ENCODE assay signal across 24 mouse cellular contexts in the genomic region with DNA sequence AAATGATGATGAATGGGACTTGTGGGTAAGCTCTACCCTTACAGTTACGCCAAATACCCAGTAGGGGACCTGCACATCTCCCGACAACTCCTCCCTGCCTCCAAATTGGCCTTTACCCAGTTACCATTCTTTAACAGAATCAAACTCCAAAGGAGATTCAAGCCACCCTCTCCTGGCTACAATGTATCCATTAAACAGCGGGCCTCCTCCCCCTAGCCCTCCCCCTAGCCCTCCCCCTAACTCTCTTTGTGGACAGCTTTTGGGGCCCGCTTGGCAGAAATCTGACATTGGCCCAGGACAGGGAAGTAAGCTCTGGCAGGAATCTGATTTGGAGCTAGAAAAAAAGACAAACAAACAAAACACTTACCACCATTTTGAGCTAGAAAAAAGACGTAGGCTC. TPM values are rescaled to one million over a fixed set of nuclear protein-coding genes. Genes with fewer than 3 reads are reported as not detected.
DNase-seq lines count a peak whose midpoint lies in the region; ATAC-seq and TF ChIP-seq lines count a peak whose summit lies in the region.
"Had no signal": no experiment of that assay in that cellular context is flagged by ENCODE, and none has a peak within 500 bp of the region (broad histone marks: within the 10 kb centered on the region; RNA-seq: fewer than 3 reads in every experiment).

No protein-coding gene starts in this region.

- H3K4me1 ChIP-seq in hindbrain, embryonic 10.5 days (replicated peaks) = peaks cover 33% of the 10 kb centered on the region
- peaks cover 12% of the 10 kb centered on the region for H3K4me1 ChIP-seq in hindbrain, embryonic 12.5 days
- H3K4me1 ChIP-seq in midbrain, embryonic 14.5 days (ENCODE audit: control insufficient read depth, insufficient read depth, low read length) = 0 out of 2 replicates have a peak, but pooled peaks cover 5% of the 10 kb centered on the region
- H3K4me1 ChIP-seq in midbrain, embryonic 11.5 days (ENCODE audit: control insufficient read depth, insufficient read depth, low read length) = peaks cover 14% of the 10 kb centered on the region
- H3K4me1 ChIP-seq in cortical plate, adult 2 months (ENCODE audit: control insufficient read depth, insufficient read depth, low read length) = no peaks in the 10 kb centered on the region; the same call in 1 of the 2 replicates
- H3K4me1 ChIP-seq in midbrain, postnatal 0 days (ENCODE audit: insufficient read depth, low read length) = no peaks in the 10 kb centered on the region

- H3K4me2 ChIP-seq in hindbrain, embryonic 12.5 days (replicated peaks) = no peak overlapping the region
- H3K4me2 ChIP-seq in midbrain, embryonic 14.5 days (ENCODE audit: low read length) = no peak overlapping the region
- H3K4me2 ChIP-seq in midbrain, embryonic 11.5 days = no peak overlapping the region
- no peak overlapping the region for H3K4me2 ChIP-seq in midbrain, postnatal 0 days (ENCODE audit: low read depth, low read length, poor library complexity, severe bottlenecking)
- H3K4me2 ChIP-seq: embryonic facial prominence, embryonic 12.5 days; kidney, embryonic 15.5 days; limb, embryonic 15.5 days; neural tube, embryonic 13.5 days had no signal

- TF ChIP-seq CTCF in cortical plate, adult 2 months (IDR thresholded peaks at IDR 0.05; ENCODE audit: extremely low read depth, insufficient read depth, low read length) = no peak
- TF ChIP-seq CTCF in midbrain, postnatal 0 days (IDR thresholded peaks at IDR 0.05) = 0 out of 2 replicates have a peak, but pooled peaks have one; percentile 12

- no peak overlapping the region for H3K4me3 ChIP-seq in hindbrain, embryonic 10.5 days
- H3K4me3 ChIP-seq in hindbrain, embryonic 12.5 days = no peak overlapping the region
- H3K4me3 ChIP-seq in midbrain, embryonic 14.5 days (replicated peaks; ENCODE audit: low read depth, low read length) = no peak overlapping the region
- no peak overlapping the region for H3K4me3 ChIP-seq in midbrain, embryonic 11.5 days (ENCODE audit: low read depth, low read length)
- no peak overlapping the region for H3K4me3 ChIP-seq in cortical plate, adult 2 months (ENCODE audit: insufficient read depth, low read length)
- H3K4me3 ChIP-seq in midbrain, postnatal 0 days (ENCODE audit: low read depth, low read length) = no peak overlapping the region
- H3K4me3 ChIP-seq: embryonic facial prominence, embryonic 12.5 days; erythroblast, embryonic 14.5 days; kidney, embryonic 15.5 days; limb, embryonic 15.5 days; neural tube, embryonic 13.5 days had no signal

- no peak for TF ChIP-seq POLR2A in cortical plate, adult 2 months (IDR thresholded peaks at IDR 0.05; ENCODE audit: extremely low read depth, insufficient read depth, low read length)

- ATAC-seq in hindbrain, embryonic 12.5 days (ENCODE audit: low FRiP score) = no peak
- no peak for ATAC-seq in midbrain, embryonic 14.5 days (ENCODE audit: low FRiP score, low TSS enrichment)
- no peak for ATAC-seq in midbrain, embryonic 11.5 days (ENCODE audit: low FRiP score)
- ATAC-seq in midbrain, postnatal 0 days (ENCODE audit: low FRiP score) = no peak
- ATAC-seq: intestine, postnatal 0 days; liver, postnatal 0 days had no signal

- H3K27ac ChIP-seq in hindbrain, embryonic 10.5 days = peak overlapping the region; percentile 89
- H3K27ac ChIP-seq in hindbrain, embryonic 12.5 days = no peak overlapping the region
- no peak overlapping the region for H3K27ac ChIP-seq in midbrain, embryonic 14.5 days (replicated peaks; ENCODE audit: low read depth, low read length)
- H3K27ac ChIP-seq in midbrain, embryonic 11.5 days (ENCODE audit: low read depth, low read length) = no peak overlapping the region
- H3K27ac ChIP-seq in cortical plate, adult 2 months (ENCODE audit: insufficient read depth, low read length) = 0 out of 2 replicates have a peak overlapping the region, but pooled peaks have one; percentile 4
- 0 out of 2 replicates have a peak overlapping the region, but pooled peaks have one; percentile 18 for H3K27ac ChIP-seq in midbrain, postnatal 0 days (ENCODE audit: low read depth, low read length)
- H3K27ac ChIP-seq: embryonic facial prominence, embryonic 12.5 days; kidney, embryonic 15.5 days; limb, embryonic 15.5 days had no signal

- no peaks in the 10 kb centered on the region for H3K36me3 ChIP-seq in hindbrain, embryonic 10.5 days
- no peaks in the 10 kb centered on the region for H3K36me3 ChIP-seq in hindbrain, embryonic 12.5 days
- H3K36me3 ChIP-seq in midbrain, embryonic 14.5 days (ENCODE audit: control insufficient read depth, insufficient read depth, low read length) = no peaks in the 10 kb centered on the region
- no peaks in the 10 kb centered on the region for H3K36me3 ChIP-seq in midbrain, embryonic 11.5 days (ENCODE audit: control insufficient read depth, insufficient read depth, low read length)
- no peaks in the 10 kb centered on the region for H3K36me3 ChIP-seq in midbrain, postnatal 0 days (ENCODE audit: insufficient read depth, low read length)
- H3K36me3 ChIP-seq: embryonic facial prominence, embryonic 12.5 days; kidney, embryonic 15.5 days; limb, embryonic 15.5 days; neural tube, embryonic 13.5 days had no signal

- WGBS in hindbrain, embryonic 10.5 days = 53% methylated on average over 5 of the region's 5 CpGs
- WGBS in hindbrain, embryonic 12.5 days = 47% methylated on average over 5 of the region's 5 CpGs
- WGBS in midbrain, embryonic 14.5 days = 39% methylated on average over 5 of the region's 5 CpGs
- WGBS in midbrain, embryonic 11.5 days = 54% methylated on average over 5 of the region's 5 CpGs
- 37% methylated on average over 5 of the region's 5 CpGs for WGBS in midbrain, postnatal 0 days

- no peak overlapping the region for H3K9ac ChIP-seq in hindbrain, embryonic 12.5 days
- no peak overlapping the region for H3K9ac ChIP-seq in midbrain, embryonic 14.5 days (replicated peaks; ENCODE audit: low read length)
- H3K9ac ChIP-seq in midbrain, embryonic 11.5 days (ENCODE audit: low read length) = no peak overlapping the region
- H3K9ac ChIP-seq in midbrain, postnatal 0 days (replicated peaks; ENCODE audit: low read length, poor library complexity, severe bottlenecking) = no peak overlapping the region
- H3K9ac ChIP-seq: embryonic facial prominence, embryonic 12.5 days; kidney, embryonic 15.5 days; limb, embryonic 15.5 days; liver, postnatal 0 days; neural tube, embryonic 13.5 days had no signal

- peaks cover 7% of the 10 kb centered on the region; the same call in 1 of the 2 replicates for H3K9me3 ChIP-seq in hindbrain, embryonic 10.5 days
- H3K9me3 ChIP-seq in hindbrain, embryonic 12.5 days (replicated peaks) = no peaks in the 10 kb centered on the region
- H3K9me3 ChIP-seq in midbrain, embryonic 14.5 days (ENCODE audit: control insufficient read depth, low read length) = no peaks in the 10 kb centered on the region
- no peaks in the 10 kb centered on the region for H3K9me3 ChIP-seq in midbrain, embryonic 11.5 days (ENCODE audit: control insufficient read depth, low read length)
- no peaks in the 10 kb centered on the region for H3K9me3 ChIP-seq in midbrain, postnatal 0 days (ENCODE audit: low read length)
- H3K9me3 ChIP-seq: embryonic facial prominence, embryonic 12.5 days; kidney, embryonic 15.5 days; limb, embryonic 15.5 days; neural tube, embryonic 13.5 days had no signal

- DNase-seq in hindbrain, embryonic 10.5 days (ENCODE audit: low spot score) = no peak
- DNase-seq in midbrain, embryonic 14.5 days = peak; percentile 50
- DNase-seq in midbrain, embryonic 11.5 days (ENCODE audit: low spot score, missing footprints) = no peak
- DNase-seq in midbrain, postnatal 0 days (ENCODE audit: low spot score) = peak; percentile 64
- DNase-seq in gastrocnemius, postnatal 25 days = no peak
- DNase-seq in heart, adult 8-10 months (ENCODE audit: low spot score) = no peak
- DNase-seq: adrenal gland, adult 2 months; cerebellum, adult 9-11 months; heart, adult 18-20 months; kidney, postnatal 4 days; liver, postnatal 0 days; lung, postnatal 14 days; right cerebral cortex, postnatal 14 days had no signal

- H3K27me3 ChIP-seq in hindbrain, embryonic 10.5 days (ENCODE audit: insufficient read depth, poor library complexity, severe bottlenecking) = peaks cover 9% of the 10 kb centered on the region; the same call in 1 of the 2 replicates
- no peaks in the 10 kb centered on the region; the same call in 1 of the 2 replicates for H3K27me3 ChIP-seq in hindbrain, embryonic 12.5 days
- no peaks in the 10 kb centered on the region for H3K27me3 ChIP-seq in midbrain, embryonic 14.5 days (ENCODE audit: control insufficient read depth, insufficient read depth, low read length)
- H3K27me3 ChIP-seq in midbrain, embryonic 11.5 days (ENCODE audit: control insufficient read depth, insufficient read depth, low read length) = no peaks in the 10 kb centered on the region
- no peaks in the 10 kb centered on the region for H3K27me3 ChIP-seq in midbrain, postnatal 0 days (ENCODE audit: insufficient read depth, low read length)
- H3K27me3 ChIP-seq: CH12.LX; embryonic facial prominence, embryonic 12.5 days; limb, embryonic 15.5 days had no signal

RNA-seq across cellular contexts. Expression of a gene that starts 14.0 kb away (rescaled TPM):
- 11.6 and 14.1 TPM in 2 replicates for polyA plus RNA-seq in hindbrain, embryonic 10.5 days (2016; fragmentation: Nextera tagmentation; extraction: Ambion mirVana)
- 9.4 and 14.3 TPM in 2 replicates for polyA plus RNA-seq in hindbrain, embryonic 12.5 days (2016; fragmentation: Nextera tagmentation; extraction: Ambion mirVana)
- 1.5 and 1.9 TPM in 2 replicates for polyA plus RNA-seq in midbrain, embryonic 14.5 days (2014; fragmentation: Nextera tagmentation; extraction: Ambion mirVana)
- 4.2 and 6.0 TPM in 2 replicates for polyA plus RNA-seq in midbrain, embryonic 11.5 days (2014; fragmentation: Nextera tagmentation; extraction: Ambion mirVana)
- 6.3 and 9.1 TPM in 2 replicates for polyA plus RNA-seq in cortical plate, adult 2 months (2012; rRNA removed)
- total RNA-seq in midbrain, postnatal 0 days (2014; rRNA removed) = 9.6 and 12.6 TPM in 2 replicates
- 8.4 and 9.7 TPM in 2 replicates for polyA plus RNA-seq in midbrain, postnatal 0 days (2015; fragmentation: Nextera tagmentation; extraction: Ambion mirVana)
- total RNA-seq in gastrocnemius, postnatal 25 days (2021) = under 1 TPM; 0.38 to 0.72 TPM
- under 1 TPM in 2 of 4 experiments, not detected in 2; 0.22 to 0.35 TPM for total RNA-seq in heart, adult 8-10 months (2022)
- total RNA-seq: CH12.LX; heart, adult 18-20 months; hematopoietic stem cell, adult 5-6 weeks; megakaryocyte, adult 5-6 weeks had no signal
- polyA plus RNA-seq: erythroblast, embryonic 14.5 days had no signal

RNA-seq across cellular contexts. Expression of a gene that starts 38.2 kb away (rescaled TPM):
- polyA plus RNA-seq in hindbrain, embryonic 10.5 days (2016; fragmentation: Nextera tagmentation; extraction: Ambion mirVana) = 570 and 710 TPM in 2 replicates
- 662 and 672 TPM in 2 replicates for polyA plus RNA-seq in hindbrain, embryonic 12.5 days (2016; fragmentation: Nextera tagmentation; extraction: Ambion mirVana)
- 486 and 550 TPM in 2 replicates for polyA plus RNA-seq in midbrain, embryonic 14.5 days (2014; fragmentation: Nextera tagmentation; extraction: Ambion mirVana)
- polyA plus RNA-seq in midbrain, embryonic 11.5 days (2014; fragmentation: Nextera tagmentation; extraction: Ambion mirVana) = 726 and 782 TPM in 2 replicates
- polyA plus RNA-seq in cortical plate, adult 2 months (2012; rRNA removed) = 149 and 160 TPM in 2 replicates
- total RNA-seq in midbrain, postnatal 0 days (2014; rRNA removed) = 283 and 376 TPM in 2 replicates
- polyA plus RNA-seq in midbrain, postnatal 0 days (2015; fragmentation: Nextera tagmentation; extraction: Ambion mirVana) = 552 and 640 TPM in 2 replicates
- total RNA-seq in gastrocnemius, postnatal 25 days (2021) = 100 to 1,000 TPM; 133 to 143 TPM
- 100 to 1,000 TPM; 155 to 196 (median 171) TPM for total RNA-seq in heart, adult 8-10 months (2022)

RNA-seq across cellular contexts. Expression of a gene that starts 57.3 kb away (rescaled TPM):
- 3.0 and 3.2 TPM in 2 replicates for polyA plus RNA-seq in hindbrain, embryonic 10.5 days (2016; fragmentation: Nextera tagmentation; extraction: Ambion mirVana)
- 3.7 and 4.1 TPM in 2 replicates for polyA plus RNA-seq in hindbrain, embryonic 12.5 days (2016; fragmentation: Nextera tagmentation; extraction: Ambion mirVana)
- 0.28 and 0.82 TPM in 2 replicates for polyA plus RNA-seq in midbrain, embryonic 14.5 days (2014; fragmentation: Nextera tagmentation; extraction: Ambion mirVana)
- polyA plus RNA-seq in midbrain, embryonic 11.5 days (2014; fragmentation: Nextera tagmentation; extraction: Ambion mirVana) = 1.1 and 2.3 TPM in 2 replicates
- polyA plus RNA-seq in cortical plate, adult 2 months (2012; rRNA removed) = 0.66 and 0.79 TPM in 2 replicates
- total RNA-seq in midbrain, postnatal 0 days (2014; rRNA removed) = 1.5 and 3.8 TPM in 2 replicates
- polyA plus RNA-seq in midbrain, postnatal 0 days (2015; fragmentation: Nextera tagmentation; extraction: Ambion mirVana) = 0.38 and 0.49 TPM in 2 replicates
- total RNA-seq in gastrocnemius, postnatal 25 days (2021) = 10 to 100 TPM; 34.8 to 40.4 TPM
- 10 to 100 TPM; 25.2 to 49.3 (median 41.6) TPM for total RNA-seq in heart, adult 8-10 months (2022)

Comparison
In these comparisons a context has a peak if more than half of its experiments do, and no peak if none do; other contexts are left out.
1. DNase-seq: peak in midbrain, embryonic 14.5 days (single experiment) and midbrain, postnatal 0 days (single experiment); none in hindbrain, embryonic 10.5 days (single experiment), midbrain, embryonic 11.5 days (single experiment), gastrocnemius, postnatal 25 days (single experiment) and heart, adult 8-10 months (single experiment).
2. H3K27ac ChIP-seq: peak in hindbrain, embryonic 10.5 days (single experiment), cortical plate, adult 2 months (single experiment) and midbrain, postnatal 0 days (single experiment); none in hindbrain, embryonic 12.5 days (single experiment), midbrain, embryonic 14.5 days (single experiment) and midbrain, embryonic 11.5 days (single experiment).